Mouse (Mus musculus): ENCODE results near the gene Lyar. TPM values are rescaled to one million over a fixed set of nuclear protein-coding genes. Genes with fewer than 3 reads are reported as not detected.

Gene Lyar
- 21.2 TPM for polyA plus RNA-seq (2012; fragmentation: generic; extraction: Trizol)

GRCm38 (mm10) chr5:38220328-38220912 lies at the start of gene Lyar, which contains the start of gene Zbtb49:
Gene Lyar (plus strand): TSS chr5:38220470.
Gene Zbtb49 (minus strand): TSS chr5:38220457.
- TF ChIP-seq SRF (IDR thresholded peaks at IDR 0.05; ENCODE audit: control insufficient read depth, insufficient read length, low read depth) (peak; percentile 10), MYOG (IDR thresholded peaks at IDR 0.05; ENCODE audit: control insufficient read depth in 1 of 3, insufficient read depth in 1 of 3, insufficient read length in 2 of 3, low read depth in 2 of 3) (no peak), REST (IDR thresholded peaks at IDR 0.05; ENCODE audit: insufficient read depth, insufficient read length) (no peak), USF1 (IDR thresholded peaks at IDR 0.05; ENCODE audit: low read depth) (no peak), POLR2AphosphoS2 (IDR thresholded peaks at IDR 0.05; ENCODE audit: insufficient read length, low read depth) (peak; percentile 98), TCF3 (IDR thresholded peaks at IDR 0.05; ENCODE audit: insufficient read length, low read depth) (no peak), MAX (IDR thresholded peaks at IDR 0.05; ENCODE audit: low read depth) (peak; percentile 27), E2F4 (IDR thresholded peaks at IDR 0.05; ENCODE audit: insufficient read depth) (peak; percentile 57), TCF12 (IDR thresholded peaks at IDR 0.05; ENCODE audit: insufficient read depth, poor library complexity, severe bottlenecking) (no peak), CEBPB (IDR thresholded peaks at IDR 0.05; ENCODE audit: insufficient read depth, poor library complexity, severe bottlenecking) (no peak), MYOD1 (IDR thresholded peaks at IDR 0.05; ENCODE audit: control insufficient read depth in 1 of 3, insufficient read length in 2 of 3, low read depth in 2 of 3) (no peak), POLR2A (IDR thresholded peaks at IDR 0.05; ENCODE audit: insufficient read length, low read depth) (peak; percentile 98)
- H3K4me3 ChIP-seq: peak within 1 kb of the TSS; percentile 88
- no peaks in the 10 kb centered on the region for H3K27me3 ChIP-seq (ENCODE audit: control insufficient read depth, insufficient read depth, insufficient read length)
- H3K79me2 ChIP-seq (ENCODE audit: control insufficient read depth, insufficient read depth): peaks cover 39% of the 10 kb centered on the region
- no peaks in the 10 kb centered on the region for H3K36me3 ChIP-seq (ENCODE audit: control insufficient read depth, insufficient read depth)
- H3K4me2 ChIP-seq (ENCODE audit: low read depth): peak within 1 kb of the TSS; percentile 91
- H3ac ChIP-seq (ENCODE audit: control insufficient read depth, insufficient read length): peak within 1 kb of the TSS; percentile 82

- H3K4me2 ChIP-seq (ENCODE audit: low read depth): no peak overlapping the region
- no peak overlapping the region for H3K4me3 ChIP-seq
- peaks cover 36% of the 10 kb centered on the region for H3K27me3 ChIP-seq (ENCODE audit: control insufficient read depth, insufficient read depth, insufficient read length)
- no peak overlapping the region for H3ac ChIP-seq (ENCODE audit: control insufficient read depth, insufficient read length)
- H3K36me3 ChIP-seq (ENCODE audit: control insufficient read depth, insufficient read depth): no peaks in the 10 kb centered on the region
- TF ChIP-seq MYOG (IDR thresholded peaks at IDR 0.05; ENCODE audit: control insufficient read depth in 1 of 3, insufficient read depth in 1 of 3, insufficient read length in 2 of 3, low read depth in 2 of 3) (no peak), MYOD1 (IDR thresholded peaks at IDR 0.05; ENCODE audit: control insufficient read depth in 1 of 3, insufficient read length in 2 of 3, low read depth in 2 of 3) (no peak), TCF12 (IDR thresholded peaks at IDR 0.05; ENCODE audit: insufficient read depth, poor library complexity, severe bottlenecking) (no peak), USF1 (IDR thresholded peaks at IDR 0.05; ENCODE audit: low read depth) (no peak), REST (IDR thresholded peaks at IDR 0.05; ENCODE audit: insufficient read depth, insufficient read length) (no peak), MAX (IDR thresholded peaks at IDR 0.05; ENCODE audit: low read depth) (no peak), POLR2A (IDR thresholded peaks at IDR 0.05; ENCODE audit: insufficient read length, low read depth) (no peak), TCF3 (IDR thresholded peaks at IDR 0.05; ENCODE audit: insufficient read length, low read depth) (no peak), POLR2AphosphoS2 (IDR thresholded peaks at IDR 0.05; ENCODE audit: insufficient read length, low read depth) (no peak), SRF (IDR thresholded peaks at IDR 0.05; ENCODE audit: control insufficient read depth, insufficient read length, low read depth) (no peak)
- H3K79me2 ChIP-seq (ENCODE audit: control insufficient read depth, insufficient read depth): no peaks in the 10 kb centered on the region
Measured at GRCm38 (mm10) chr5:38173766-38174165, 46.5 kb upstream of the Lyar start.

GRCm38 (mm10) chr5:38174256-38174912 lies 45.9 kb upstream of the Lyar start:
- no peak overlapping the region for H3ac ChIP-seq (ENCODE audit: control insufficient read depth, insufficient read length)
- no peaks in the 10 kb centered on the region for H3K79me2 ChIP-seq (ENCODE audit: control insufficient read depth, insufficient read depth)
- no peak for TF ChIP-seq TCF12 (IDR thresholded peaks at IDR 0.05; ENCODE audit: insufficient read depth, poor library complexity, severe bottlenecking)
- TF ChIP-seq POLR2AphosphoS2 (IDR thresholded peaks at IDR 0.05; ENCODE audit: insufficient read length, low read depth): no peak
- no peak for TF ChIP-seq USF1 (IDR thresholded peaks at IDR 0.05; ENCODE audit: low read depth)
- no peak for TF ChIP-seq MYOD1 (IDR thresholded peaks at IDR 0.05; ENCODE audit: control insufficient read depth in 1 of 3, insufficient read length in 2 of 3, low read depth in 2 of 3)
- no peak for TF ChIP-seq POLR2A (IDR thresholded peaks at IDR 0.05; ENCODE audit: insufficient read length, low read depth)
- TF ChIP-seq MAX (IDR thresholded peaks at IDR 0.05; ENCODE audit: low read depth): no peak
- no peak for TF ChIP-seq REST (IDR thresholded peaks at IDR 0.05; ENCODE audit: insufficient read depth, insufficient read length)
- TF ChIP-seq MYOG (IDR thresholded peaks at IDR 0.05; ENCODE audit: control insufficient read depth in 1 of 3, insufficient read depth in 1 of 3, insufficient read length in 2 of 3, low read depth in 2 of 3): no peak
- no peak for TF ChIP-seq E2F4 (IDR thresholded peaks at IDR 0.05; ENCODE audit: insufficient read depth)
- TF ChIP-seq SRF (IDR thresholded peaks at IDR 0.05; ENCODE audit: control insufficient read depth, insufficient read length, low read depth): no peak
- TF ChIP-seq TCF3 (IDR thresholded peaks at IDR 0.05; ENCODE audit: insufficient read length, low read depth): no peak
- no peak for TF ChIP-seq CEBPB (IDR thresholded peaks at IDR 0.05; ENCODE audit: insufficient read depth, poor library complexity, severe bottlenecking)
- peaks cover 40% of the 10 kb centered on the region for H3K27me3 ChIP-seq (ENCODE audit: control insufficient read depth, insufficient read depth, insufficient read length)
- H3K36me3 ChIP-seq (ENCODE audit: control insufficient read depth, insufficient read depth): no peaks in the 10 kb centered on the region
- no peak overlapping the region for H3K4me3 ChIP-seq
- no peak overlapping the region for H3K4me2 ChIP-seq (ENCODE audit: low read depth)

GRCm38 (mm10) chr5:38184688-38185285 lies 35.5 kb upstream of the Lyar start:
- Histone ChIP-seq H3K27me3 (ENCODE audit: control insufficient read depth, insufficient read depth, insufficient read length) (no peaks in the 10 kb centered on the region), H3K79me2 (ENCODE audit: control insufficient read depth, insufficient read depth) (no peaks in the 10 kb centered on the region), H3ac (ENCODE audit: control insufficient read depth, insufficient read length) (no peak overlapping the region), H3K4me2 (ENCODE audit: low read depth) (peak overlapping the region; percentile 1), H3K4me3 (no peak overlapping the region), H3K36me3 (ENCODE audit: control insufficient read depth, insufficient read depth) (no peaks in the 10 kb centered on the region)
- TF ChIP-seq E2F4 (IDR thresholded peaks at IDR 0.05; ENCODE audit: insufficient read depth) (no peak), MYOD1 (IDR thresholded peaks at IDR 0.05; ENCODE audit: control insufficient read depth in 1 of 3, insufficient read length in 2 of 3, low read depth in 2 of 3) (no peak), CEBPB (IDR thresholded peaks at IDR 0.05; ENCODE audit: insufficient read depth, poor library complexity, severe bottlenecking) (peak; percentile 56; the same call in 1 of the 2 replicates)
